Comparison of ENCODE assay signal across 11 mouse cellular contexts in genomic region chr2:167059960-167060359, GRCm38 (mm10). TPM values are rescaled to one million over a fixed set of nuclear protein-coding genes. Genes with fewer than 3 reads are reported as not detected.
DNase-seq lines count a peak whose midpoint lies in the region; ATAC-seq and TF ChIP-seq lines count a peak whose summit lies in the region.
"Had no signal": no experiment of that assay in that cellular context is flagged by ENCODE, and none has a peak within 500 bp of the region (broad histone marks: within the 10 kb centered on the region; RNA-seq: fewer than 3 reads in every experiment).

No protein-coding gene starts in this region.

- no peak for ATAC-seq in erythroblast, adult 5-6 weeks (replicated peaks; ENCODE audit: low FRiP score, poor library complexity, severe bottlenecking)
- no peak for ATAC-seq in neural tube, embryonic 11.5 days (ENCODE audit: insufficient read depth, low FRiP score, low TSS enrichment)
- no peak for ATAC-seq in stomach, postnatal 0 days (ENCODE audit: low FRiP score, low TSS enrichment)

- no peaks in the 10 kb centered on the region for H3K9me3 ChIP-seq in erythroblast, embryonic 14.5 days (ENCODE audit: control insufficient read depth, low read length)
- H3K9me3 ChIP-seq in neural tube, embryonic 11.5 days (ENCODE audit: control insufficient read depth, low read length) = no peaks in the 10 kb centered on the region
- H3K9me3 ChIP-seq in stomach, postnatal 0 days (ENCODE audit: control insufficient read depth, low read length) = no peaks in the 10 kb centered on the region

- no peak overlapping the region for H3K27ac ChIP-seq in neural tube, embryonic 11.5 days (ENCODE audit: low read depth, low read length)
- H3K27ac ChIP-seq in stomach, postnatal 0 days (replicated peaks) = peak overlapping the region; percentile 53

- H3K9ac ChIP-seq in neural tube, embryonic 11.5 days (ENCODE audit: low read length) = peak overlapping the region; percentile 15; the same call in 1 of the 2 replicates
- no peak overlapping the region for H3K9ac ChIP-seq in stomach, postnatal 0 days (ENCODE audit: low read length)

- no peak for TF ChIP-seq EP300 in stomach, postnatal 0 days (optimal IDR thresholded peaks at IDR 0.05)

- H3K36me3 ChIP-seq in erythroblast, embryonic 14.5 days (ENCODE audit: control insufficient read depth) = peaks cover 81% of the 10 kb centered on the region
- peaks cover 9% of the 10 kb centered on the region for H3K36me3 ChIP-seq in neural tube, embryonic 11.5 days (ENCODE audit: control insufficient read depth, insufficient read depth, low read length)
- peaks cover 20% of the 10 kb centered on the region for H3K36me3 ChIP-seq in stomach, postnatal 0 days (ENCODE audit: control insufficient read depth, insufficient read depth, low read length)

- H3K27me3 ChIP-seq in erythroblast, embryonic 14.5 days (ENCODE audit: control insufficient read depth) = no peaks in the 10 kb centered on the region
- H3K27me3 ChIP-seq in neural tube, embryonic 11.5 days (ENCODE audit: control insufficient read depth, insufficient read depth, low read length) = no peaks in the 10 kb centered on the region
- no peaks in the 10 kb centered on the region for H3K27me3 ChIP-seq in stomach, postnatal 0 days (ENCODE audit: control insufficient read depth, insufficient read depth, low read length)

- no peak for TF ChIP-seq CTCF in stomach, postnatal 0 days (IDR thresholded peaks at IDR 0.05; ENCODE audit: low read depth)

- H3K4me3 ChIP-seq in erythroblast, embryonic 14.5 days (replicated peaks) = peak overlapping the region; percentile 88
- H3K4me3 ChIP-seq in neural tube, embryonic 11.5 days (ENCODE audit: low read depth, low read length) = no peak overlapping the region
- H3K4me3 ChIP-seq in stomach, postnatal 0 days (ENCODE audit: low read depth, low read length) = no peak overlapping the region

- 70% methylated on average over 12 of the region's 12 CpGs for WGBS in neural tube, embryonic 11.5 days
- WGBS in stomach, postnatal 0 days = 52% methylated on average over 12 of the region's 12 CpGs

- no peak for DNase-seq in neural tube, embryonic 11.5 days (ENCODE audit: low spot score)
- DNase-seq in neural tube, embryonic 10.5 days (ENCODE audit: extremely low spot score, low spot score) = no peak
- DNase-seq in kidney, postnatal 14 days = peak; percentile 67
- DNase-seq in stomach, postnatal 0 days (ENCODE audit: low spot score) = no peak
- DNase-seq in thymus, postnatal 0 days (ENCODE audit: low spot score) = no peak
- DNase-seq in cerebellum, postnatal 4 days (ENCODE audit: low spot score in 2 of 2) = no peak
- DNase-seq: adrenal gland, postnatal 14 days; B cell, adult 2 months; right cerebral cortex, postnatal 14 days had no signal

- peaks cover 63% of the 10 kb centered on the region for H3K4me1 ChIP-seq in erythroblast, embryonic 14.5 days (ENCODE audit: control insufficient read depth)
- peaks cover 14% of the 10 kb centered on the region for H3K4me1 ChIP-seq in neural tube, embryonic 11.5 days (ENCODE audit: control insufficient read depth, insufficient read depth, low read length)
- peaks cover 6% of the 10 kb centered on the region; the same call in 1 of the 2 replicates for H3K4me1 ChIP-seq in stomach, postnatal 0 days (replicated peaks; ENCODE audit: control insufficient read depth, insufficient read depth)

- H3K4me2 ChIP-seq in neural tube, embryonic 11.5 days (ENCODE audit: low read depth) = no peak overlapping the region
- peak overlapping the region; percentile 15; the same call in 1 of the 2 replicates for H3K4me2 ChIP-seq in stomach, postnatal 0 days (replicated peaks; ENCODE audit: low read depth)

RNA-seq across cellular contexts. Expression of gene Znfx1, which starts 2.9 kb away (rescaled TPM):
- 1.1 and 1.5 TPM in 2 replicates for polyA plus RNA-seq in erythroblast, embryonic 14.5 days (2012)
- 28.6 and 31.9 TPM in 2 replicates for total RNA-seq in erythroblast, adult 5-6 weeks (2015; ENCODE audit: low replicate concordance)
- total RNA-seq in erythroblast, adult 5-6 weeks (2017; ENCODE audit: low replicate concordance) = 40.6 and 42.5 TPM in 2 replicates
- 6.2 and 7.8 TPM in 2 replicates for polyA plus RNA-seq in neural tube, embryonic 11.5 days (2014; fragmentation: Nextera tagmentation; extraction: Ambion mirVana)
- 4.2 and 4.3 TPM in 2 replicates for polyA plus RNA-seq in stomach, postnatal 0 days (2015; fragmentation: Nextera tagmentation; extraction: Ambion mirVana)
- 10.5 TPM in 2 replicates for polyA plus RNA-seq in thymus, postnatal 0 days (2015; fragmentation: Nextera tagmentation; extraction: Ambion mirVana)

RNA-seq across cellular contexts. Expression of gene Ddx27, which starts 45.0 kb away (rescaled TPM):
- polyA plus RNA-seq in erythroblast, embryonic 14.5 days (2012) = 7.1 and 7.5 TPM in 2 replicates
- total RNA-seq in erythroblast, adult 5-6 weeks (2015; ENCODE audit: low replicate concordance) = 14.2 and 21.5 TPM in 2 replicates
- 21.6 and 32.3 TPM in 2 replicates for total RNA-seq in erythroblast, adult 5-6 weeks (2017; ENCODE audit: low replicate concordance)
- 43.0 and 48.0 TPM in 2 replicates for polyA plus RNA-seq in neural tube, embryonic 11.5 days (2014; fragmentation: Nextera tagmentation; extraction: Ambion mirVana)
- polyA plus RNA-seq in stomach, postnatal 0 days (2015; fragmentation: Nextera tagmentation; extraction: Ambion mirVana) = 21.8 and 22.0 TPM in 2 replicates
- polyA plus RNA-seq in thymus, postnatal 0 days (2015; fragmentation: Nextera tagmentation; extraction: Ambion mirVana) = 51.6 and 56.4 TPM in 2 replicates
